Mouse (Mus musculus) thymus, postnatal 10 days (tissue): ENCODE measurements at regions not wholly inside any gene's neighbourhood (a gene's known extent, or its start where the extent isn't known, plus 50 kb on each side); places are given as distances from the start of the nearest gene placed in this dataset.

ENCODE experiments used
- DNase-seq, 2 experiments: peaks; one replicate each; pipeline ENCODE4 v3.0.0; 2021; ENCODE audit warnings: low spot score in 2 of 2

DNA sequence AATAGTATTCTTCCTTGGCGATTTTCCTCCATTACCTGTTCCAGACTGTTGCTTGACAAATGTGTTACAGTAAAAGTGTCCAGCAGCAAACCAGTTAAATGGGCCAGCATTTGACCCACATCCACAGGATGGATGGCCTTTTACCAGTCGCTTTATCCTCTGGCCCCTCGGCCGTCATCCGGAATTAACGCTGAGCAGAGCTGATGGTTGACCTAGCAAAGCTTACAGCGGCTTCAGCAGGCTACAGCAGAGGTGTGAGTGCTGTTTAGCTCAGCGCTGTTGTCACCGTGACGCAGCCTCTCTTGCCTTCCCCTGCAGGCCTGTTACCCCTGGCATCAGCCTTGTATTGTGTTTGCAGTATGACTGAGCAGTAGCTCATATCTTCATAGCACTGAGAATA is 159.8 kb upstream of the Eif4g2 start:
- DNase-seq: no peak

DNA sequence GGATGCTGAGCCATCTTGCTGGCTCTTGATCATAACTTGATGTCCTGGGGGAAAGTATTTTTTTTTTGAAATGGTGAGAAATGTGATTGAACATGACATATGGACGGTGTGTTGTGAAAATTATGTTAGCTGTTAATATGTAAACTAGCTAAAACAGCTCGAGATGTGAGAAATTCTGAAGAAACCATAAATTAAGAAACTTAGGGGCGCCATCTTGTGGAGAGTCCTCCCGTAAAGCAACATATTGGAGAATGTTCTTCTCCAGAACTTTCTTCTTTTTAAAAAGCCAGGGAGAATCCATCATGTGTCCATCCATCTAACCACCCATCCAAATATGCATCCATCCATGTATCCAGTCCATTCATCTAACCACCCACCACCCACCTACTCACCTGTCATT is 158.7 kb upstream of the Eif4g2 start:
- no peak for DNase-seq

DNA sequence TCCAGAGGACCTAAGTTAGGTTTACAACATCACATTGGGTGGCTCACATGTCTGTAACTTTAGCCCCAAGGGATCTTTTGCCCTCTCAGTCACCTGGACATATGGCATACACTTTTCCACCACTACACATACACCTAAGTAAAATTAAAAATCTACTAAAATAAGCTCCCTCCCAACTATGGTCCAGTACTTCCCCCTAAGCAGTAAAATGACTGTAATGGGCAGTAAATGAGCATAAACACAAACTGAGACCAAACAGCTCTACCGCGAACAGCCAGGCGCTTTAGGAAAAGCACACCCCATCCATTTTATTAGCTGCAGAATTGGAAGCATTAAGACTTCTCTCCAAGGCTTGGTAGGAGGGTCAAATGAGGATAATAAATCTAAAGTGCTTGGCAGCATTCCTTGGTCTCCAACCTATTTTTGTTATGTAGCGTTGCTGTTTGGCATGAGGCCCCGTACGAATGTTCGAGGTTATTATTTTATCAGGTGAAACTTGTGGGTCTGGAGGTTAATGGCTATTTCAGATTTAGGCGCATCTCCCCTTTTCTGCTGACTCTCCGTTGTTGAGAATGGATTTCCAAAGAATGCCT is 157.5 kb upstream of the Eif4g2 start:
- DNase-seq: no peak

DNA sequence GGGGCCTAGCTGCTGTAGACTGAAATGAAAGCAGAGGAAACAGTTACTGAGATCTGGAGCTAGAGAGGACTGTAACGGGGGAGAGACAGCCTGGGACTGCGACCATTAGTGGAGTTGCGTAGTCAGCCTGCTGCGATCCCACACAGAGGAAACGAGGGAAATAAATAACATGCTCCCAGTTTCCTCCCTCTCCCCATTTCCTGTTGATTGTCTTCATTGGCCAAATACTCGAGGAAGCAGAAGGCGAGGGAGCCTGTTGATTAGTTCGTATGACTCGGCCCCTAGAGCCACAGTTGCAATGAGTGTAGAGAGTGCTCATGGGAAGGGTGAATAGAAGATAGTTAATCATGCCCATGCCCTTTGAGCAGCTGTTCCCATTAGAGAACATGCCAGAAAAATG is 155.0 kb upstream of the Eif4g2 start:
- DNase-seq: no peak

DNA sequence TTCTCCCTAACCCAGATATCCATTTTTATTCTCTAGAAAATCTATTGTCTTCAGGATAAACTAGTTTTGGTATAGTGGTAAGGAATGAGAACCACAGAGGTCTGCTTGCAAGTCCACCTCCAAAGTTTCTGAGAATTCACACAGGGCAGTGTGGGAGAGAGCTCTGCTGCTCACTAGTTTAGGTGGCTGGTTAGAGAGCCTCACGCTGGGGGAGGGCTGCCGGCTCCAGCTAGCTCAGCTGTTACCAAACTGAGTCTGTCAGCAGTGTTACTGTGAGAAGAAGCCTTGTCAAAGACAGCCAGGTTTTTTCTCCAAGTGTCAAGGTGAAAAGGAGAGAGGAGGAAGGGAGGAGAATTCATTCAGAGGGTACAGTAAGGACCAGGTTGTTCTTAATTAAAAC is 147.8 kb upstream of the Eif4g2 start:
- DNase-seq: no peak

DNA sequence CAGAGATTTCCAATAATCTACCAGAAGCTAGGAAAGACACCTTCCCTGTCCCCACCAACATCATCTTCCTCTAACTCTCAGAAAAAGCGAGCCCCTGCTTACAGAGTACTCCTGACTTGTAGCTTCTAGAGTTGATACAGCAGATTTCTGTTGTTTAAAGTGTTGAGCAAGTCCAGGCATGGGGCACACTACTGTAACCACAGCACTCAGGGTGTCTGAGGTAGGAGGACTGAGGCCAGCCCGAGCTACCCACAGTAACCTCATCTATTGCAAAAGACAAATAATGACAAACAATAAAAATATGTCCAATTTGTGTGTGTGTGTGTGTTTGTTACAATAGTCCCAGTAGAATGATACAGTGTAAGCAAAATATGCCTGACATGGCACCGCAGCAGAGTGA is 144.3 kb upstream of the Eif4g2 start:
- DNase-seq: no peak

DNA sequence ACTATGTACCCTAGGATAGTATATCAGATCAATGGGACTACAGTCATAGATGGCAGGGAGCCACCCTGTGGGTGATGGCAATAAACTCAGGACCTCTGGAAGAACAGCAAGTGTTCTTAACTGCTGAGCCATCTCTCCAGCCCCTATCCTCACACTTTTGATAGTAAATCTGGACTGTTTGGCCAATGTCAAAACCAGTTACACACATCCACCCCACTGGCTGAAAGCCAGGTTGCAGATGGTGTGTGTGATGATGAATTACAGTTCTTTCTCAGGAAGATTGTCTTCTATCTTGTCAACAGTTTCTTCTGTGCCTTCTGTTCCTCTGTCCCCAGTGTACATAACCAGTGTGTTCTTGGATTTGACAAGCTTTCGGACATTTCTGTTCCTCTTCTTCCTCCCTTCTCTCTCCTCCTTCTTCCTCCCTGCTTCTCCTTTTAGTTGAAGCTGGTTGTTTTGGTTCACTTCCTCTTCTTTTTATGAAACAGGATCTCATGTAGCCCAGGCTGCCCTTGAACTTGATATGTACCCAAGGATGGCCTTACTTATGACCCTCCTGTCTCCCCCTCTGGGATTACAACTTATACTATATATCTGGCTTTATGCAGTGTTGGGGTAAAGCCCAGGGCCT is 143.3 kb upstream of the Eif4g2 start:
- DNase-seq: no peak

DNA sequence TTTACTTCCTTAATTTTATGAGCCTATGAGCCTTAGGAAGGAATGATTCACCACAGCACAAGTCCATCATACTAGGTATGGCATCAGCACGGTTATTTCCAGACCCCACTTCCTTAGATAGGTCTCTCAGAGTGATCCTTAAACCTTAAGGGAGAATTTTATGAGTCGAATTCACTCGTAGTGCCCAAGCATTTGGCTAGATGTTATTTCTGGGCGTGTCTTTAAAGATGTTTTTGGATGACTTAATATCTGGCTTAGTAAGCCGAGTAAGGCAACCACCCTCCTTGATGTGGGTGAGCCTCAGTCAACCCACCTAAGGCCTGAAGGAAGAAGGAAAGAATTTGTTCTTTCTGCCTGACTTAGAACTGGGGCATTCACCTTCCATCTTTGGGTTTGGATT is 132.8 kb upstream of the Eif4g2 start:
- DNase-seq: no peak

DNA sequence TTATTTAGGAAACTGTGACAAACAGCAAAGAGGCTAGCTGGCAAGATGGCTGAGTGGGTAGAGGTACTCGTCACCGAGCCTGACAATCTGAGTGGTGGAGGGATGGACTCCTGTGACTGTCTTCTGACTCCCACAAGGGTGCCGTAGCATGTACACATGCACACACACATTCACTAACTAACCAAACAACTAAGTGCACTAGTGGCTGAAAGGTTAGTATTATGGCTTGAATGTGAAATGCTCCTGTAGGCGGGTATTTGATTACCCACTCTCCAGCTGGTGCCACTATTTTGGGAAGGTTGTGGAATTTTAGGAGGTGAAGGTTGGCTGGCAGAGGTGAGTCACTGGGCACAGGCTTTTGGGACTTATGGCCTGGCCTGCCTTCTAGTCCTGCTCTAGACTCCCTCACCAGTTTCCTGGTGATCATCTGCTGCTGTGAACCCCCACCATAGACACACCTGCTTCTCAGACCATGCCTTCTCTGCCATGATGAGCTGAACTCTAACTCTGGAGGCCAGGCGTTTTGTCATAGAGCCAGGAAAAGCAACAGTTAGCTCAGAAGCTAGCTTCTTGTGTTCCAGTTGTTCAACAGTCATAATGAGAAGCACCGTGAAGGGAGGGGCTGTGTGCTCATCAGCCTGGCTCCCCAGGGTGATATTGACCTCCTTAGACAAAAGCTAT is 131.5 kb upstream of the Eif4g2 start:
- no peak for DNase-seq

DNA sequence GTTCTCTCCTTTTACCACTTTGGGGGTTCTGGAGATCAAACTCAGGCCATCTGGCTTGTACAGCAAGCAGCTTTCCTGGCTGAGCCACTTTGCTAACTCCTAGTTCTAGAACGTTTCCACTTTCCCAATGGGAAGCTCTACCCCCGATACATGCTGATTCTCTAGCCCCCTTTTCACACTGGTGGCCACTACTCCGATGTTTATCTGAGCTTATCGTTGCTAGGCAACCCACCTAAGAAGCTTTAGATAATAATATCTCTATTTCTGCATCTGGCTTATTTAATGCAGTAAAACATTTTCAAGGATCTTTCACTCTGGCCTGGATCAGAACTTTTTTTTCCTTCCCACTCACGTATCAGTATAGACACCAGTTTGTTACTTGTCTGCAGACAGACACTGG is 129.4 kb upstream of the Eif4g2 start:
- no peak for DNase-seq

DNA sequence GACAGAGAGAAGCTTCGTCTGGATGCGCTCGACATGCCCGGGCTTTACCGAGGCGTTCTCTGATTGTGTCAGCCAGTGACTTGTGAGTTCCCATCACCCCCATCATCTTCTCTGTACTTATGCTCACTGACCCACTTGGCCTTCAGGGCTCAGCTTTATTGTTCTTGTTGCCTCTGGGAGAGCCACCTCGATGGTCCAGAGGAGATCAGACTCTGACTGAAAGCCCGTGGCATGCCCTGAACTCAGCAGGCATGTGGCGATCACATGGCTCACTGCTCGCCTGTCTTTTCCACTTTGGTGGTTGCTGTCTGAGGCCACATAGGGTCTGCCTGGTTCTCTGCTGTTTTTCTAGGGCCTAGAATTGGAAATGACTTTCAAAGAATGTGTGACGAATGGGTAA is 128.8 kb upstream of the Eif4g2 start:
- DNase-seq: no peak

DNA sequence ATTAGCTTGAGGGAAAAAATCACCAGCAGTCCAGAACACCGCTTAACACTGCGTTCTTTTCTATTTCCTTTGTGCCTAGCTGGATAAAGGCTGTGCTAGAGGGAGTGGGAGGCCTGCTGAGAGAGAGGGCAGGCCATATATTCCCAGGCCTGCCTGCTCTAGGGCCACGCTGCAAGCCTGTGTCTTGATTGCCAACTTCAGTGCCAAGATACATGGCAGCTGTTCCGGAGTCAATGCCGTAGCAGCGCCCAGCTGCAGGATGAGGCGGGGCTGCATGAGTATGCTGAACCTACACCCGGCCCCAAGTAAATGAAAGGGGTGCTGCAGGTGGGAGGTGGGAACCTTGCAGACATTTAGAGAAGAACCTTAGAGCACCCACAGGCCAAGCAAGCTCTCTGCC is 127.5 kb upstream of the Eif4g2 start:
- no peak for DNase-seq

DNA sequence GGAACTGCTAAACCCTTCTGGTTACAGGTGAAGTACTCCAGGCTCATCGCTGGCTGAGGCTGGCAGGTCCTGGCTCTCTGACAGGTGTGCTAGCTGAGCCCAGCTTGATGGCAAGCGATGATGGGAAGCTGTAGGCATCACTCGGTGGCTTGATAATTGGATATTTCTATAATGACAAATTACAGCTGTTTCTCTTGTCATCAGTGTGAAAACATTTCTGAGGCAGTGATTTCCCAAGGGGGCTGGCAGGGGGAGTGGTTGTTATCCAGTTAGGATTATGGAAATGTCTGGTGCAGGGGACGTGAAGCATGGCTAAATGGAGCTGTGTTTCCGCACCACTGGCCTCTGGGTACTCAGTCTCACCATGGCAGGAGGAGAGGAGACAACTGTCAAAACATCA is 123.0 kb upstream of the Eif4g2 start:
- no peak for DNase-seq

DNA sequence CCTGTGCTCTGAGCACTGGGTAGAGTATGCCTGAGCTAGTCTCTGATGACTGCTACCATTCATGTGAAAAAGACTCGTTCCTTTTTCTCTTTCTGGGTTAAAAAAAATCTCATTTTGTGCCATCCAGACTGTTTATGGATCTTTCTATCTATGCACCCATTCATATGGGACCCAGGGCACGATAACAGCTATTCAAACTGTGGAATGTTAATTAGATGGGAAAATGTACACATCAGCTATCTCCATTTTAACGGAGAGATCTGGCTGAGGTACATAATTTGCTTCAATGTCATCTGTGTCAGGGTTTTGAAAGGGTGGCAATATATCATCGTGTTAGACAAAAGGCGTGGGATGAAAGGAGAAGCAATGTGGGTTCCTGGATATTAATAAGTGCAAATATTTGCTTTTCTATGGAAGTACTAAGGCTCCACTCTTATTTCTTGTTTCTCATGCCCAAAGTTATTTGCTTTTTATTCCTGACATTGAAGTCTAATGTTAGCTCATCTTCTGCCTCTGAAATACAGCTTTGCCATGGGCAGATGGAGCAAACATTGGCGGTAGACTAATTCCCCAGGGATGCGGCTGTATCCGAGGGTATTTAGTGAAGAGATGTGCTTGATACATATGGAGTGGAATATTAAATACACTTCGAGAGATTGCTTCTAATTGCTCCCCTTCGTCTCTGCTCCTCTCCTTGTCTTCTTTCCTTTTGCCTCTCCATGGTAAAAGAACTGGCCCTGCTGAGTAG is 116.0 kb upstream of the Eif4g2 start:
- no peak for DNase-seq

DNA sequence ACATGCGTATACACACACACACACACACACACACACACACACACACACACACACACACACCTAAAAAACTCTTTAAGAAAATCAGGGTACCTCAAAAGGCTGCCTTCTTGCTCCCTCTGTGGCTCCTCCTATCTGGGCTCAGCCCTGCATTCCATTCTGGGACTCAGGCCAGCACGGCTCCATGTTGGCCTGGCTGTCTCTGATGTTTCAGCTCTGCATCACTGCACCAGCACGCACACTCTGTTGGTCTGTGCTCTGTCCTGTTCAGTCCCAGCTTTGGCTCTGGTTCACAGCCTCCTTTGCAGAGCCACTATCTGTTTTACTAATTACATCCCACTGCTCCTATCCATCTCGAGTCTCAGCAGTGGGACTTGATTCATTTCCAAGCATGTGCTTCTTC is 108.8 kb upstream of the Eif4g2 start:
- DNase-seq: no peak

DNA sequence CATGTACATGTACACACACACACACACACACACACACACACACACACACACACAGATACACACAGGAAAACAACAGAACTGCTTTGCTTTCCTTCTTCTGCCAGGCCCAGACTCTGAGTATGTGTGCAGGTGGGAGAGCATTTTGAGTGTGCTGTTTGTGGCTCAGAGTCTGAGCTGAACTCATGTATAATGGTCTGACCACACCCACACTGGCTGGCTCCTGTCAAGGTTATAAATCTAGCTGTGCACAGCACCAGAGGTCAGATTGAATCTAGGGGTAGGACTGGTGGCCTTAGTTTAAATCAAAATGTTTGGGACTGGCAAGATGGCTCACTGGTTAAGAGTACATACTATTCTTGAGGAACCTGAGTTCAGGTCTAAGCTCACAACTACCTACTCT is 108.4 kb upstream of the Eif4g2 start:
- no peak for DNase-seq

DNA sequence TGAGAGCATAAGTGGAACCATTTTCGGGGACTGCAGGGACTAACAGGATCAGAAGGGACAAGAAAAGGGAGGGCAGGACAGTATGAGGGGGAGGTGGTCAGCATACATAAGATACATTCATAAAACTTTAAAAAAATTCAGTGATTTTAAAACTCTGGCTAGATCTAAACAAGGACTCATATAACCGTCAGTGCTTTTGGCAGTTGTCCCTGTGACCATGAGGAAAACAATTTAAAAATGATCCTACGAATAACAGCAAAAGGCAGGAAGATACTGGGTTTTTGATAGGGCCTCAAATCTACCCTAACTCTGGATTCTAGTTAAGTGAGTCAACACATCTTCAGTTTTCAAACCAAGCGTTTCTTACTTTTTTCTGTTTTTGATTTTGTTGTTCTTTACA is 106.9 kb upstream of the Eif4g2 start:
- DNase-seq: no peak

DNA sequence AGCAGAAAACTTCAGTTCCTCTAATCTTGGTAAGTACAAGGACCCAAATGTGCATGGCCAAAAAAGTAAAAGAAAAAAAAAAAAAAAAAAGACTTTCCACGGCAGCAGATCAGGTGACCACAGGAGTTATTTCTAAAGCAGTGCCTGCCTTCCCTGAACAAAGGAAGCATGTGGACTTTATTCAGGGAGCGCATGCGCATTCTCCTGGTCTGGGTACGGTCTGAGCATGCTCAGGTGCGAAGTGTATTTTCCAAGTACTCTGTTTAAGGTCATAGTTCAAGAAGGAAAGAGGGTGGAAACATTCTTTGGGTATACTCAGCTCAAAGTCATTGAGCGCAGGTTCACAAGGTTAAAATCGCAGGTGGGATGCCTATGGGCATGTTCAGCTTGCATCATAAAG is 103.1 kb upstream of the Eif4g2 start:
- no peak for DNase-seq

DNA sequence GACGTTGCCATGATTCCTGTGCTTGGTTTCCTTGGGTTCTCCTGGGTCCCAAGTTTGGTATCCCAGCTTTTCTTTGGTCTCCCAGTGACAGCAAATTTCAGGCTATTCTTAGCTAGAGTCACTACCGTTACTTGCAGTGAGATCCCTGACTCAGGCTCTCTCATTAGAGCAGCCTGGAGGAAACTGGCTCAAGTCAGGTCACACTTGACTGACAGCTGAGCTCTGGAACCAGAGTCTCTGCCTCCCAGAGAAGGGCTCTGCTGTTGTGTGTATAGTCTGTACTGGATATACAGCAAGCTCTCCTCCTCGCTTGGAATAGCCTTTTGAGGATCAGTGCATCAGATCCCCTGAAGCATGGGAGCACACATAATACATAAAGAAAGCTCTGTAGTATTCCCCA is 100.7 kb upstream of the Eif4g2 start:
- no peak for DNase-seq

DNA sequence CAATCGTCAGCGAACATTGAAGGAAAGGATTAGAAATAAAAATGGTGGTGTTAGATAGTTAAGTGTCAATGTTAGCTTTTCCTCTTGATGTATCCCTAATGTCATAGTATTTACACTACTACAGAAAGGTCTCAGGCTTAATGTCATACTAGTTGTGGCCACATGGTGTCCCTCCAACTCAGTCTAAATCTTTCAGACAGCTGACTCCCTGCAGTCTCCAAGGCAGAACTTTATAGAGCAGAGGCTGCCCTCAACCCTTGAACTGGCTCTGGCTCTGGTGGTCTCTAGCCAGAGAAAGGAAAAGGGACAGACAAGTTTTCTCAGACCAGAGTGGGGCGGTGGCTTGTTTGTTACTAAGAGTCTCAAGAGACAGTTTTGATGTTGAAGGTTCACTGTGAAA is 99.5 kb upstream of the Eif4g2 start:
- peak in 1 of 2 experiments; percentile 18 for DNase-seq

DNA sequence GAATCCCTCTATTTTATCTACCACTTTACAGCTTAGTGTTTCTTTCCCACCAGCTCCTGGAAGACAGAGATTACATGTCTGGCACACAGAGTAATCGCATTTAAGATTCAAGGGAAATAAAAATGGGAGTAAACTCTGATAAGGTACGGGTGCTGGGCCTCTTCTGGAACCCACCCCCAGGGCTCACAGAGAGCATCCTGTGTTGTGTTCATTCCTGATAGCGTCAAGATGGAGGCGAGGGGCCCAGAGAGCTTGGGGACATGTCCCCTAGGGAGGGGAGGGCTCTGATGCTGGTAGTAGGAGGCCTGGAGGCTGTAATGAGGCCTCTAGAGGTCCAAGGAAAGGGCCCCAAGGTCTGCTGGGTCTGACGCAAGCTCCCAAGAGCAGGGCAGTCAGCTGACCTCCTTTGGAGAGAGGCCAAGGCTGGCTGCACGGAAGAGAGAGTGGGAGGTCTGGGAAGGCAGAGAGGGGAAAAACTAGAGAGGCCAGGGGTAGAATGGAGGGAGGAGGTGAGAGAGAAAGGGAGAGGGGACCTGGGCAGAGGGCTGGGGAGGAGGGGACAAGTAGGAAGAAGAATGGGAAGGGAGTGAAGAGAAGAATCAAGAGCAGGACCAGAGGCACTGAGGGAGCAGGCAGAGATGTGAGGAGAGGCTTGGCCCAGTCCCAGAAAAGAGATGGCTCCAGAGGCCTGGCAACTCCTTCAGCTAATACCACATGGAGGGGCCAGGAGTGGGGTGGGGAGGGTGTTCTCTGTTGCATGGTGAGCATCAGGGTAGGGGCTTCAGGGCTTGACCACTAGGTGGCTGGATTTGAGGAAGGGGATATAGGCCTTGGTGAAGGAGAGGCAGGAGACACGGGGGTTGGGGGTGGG is 96.8 kb upstream of the Eif4g2 start:
- DNase-seq: no peak
